Mouse (Mus musculus) heart, embryonic 14.5 days (tissue): ENCODE measurements around the gene Slbp. TPM values are rescaled to one million over a fixed set of nuclear protein-coding genes. Genes with fewer than 3 reads are reported as not detected.

Experiments
- ATAC-seq: fragments of 200-750 bp; cut with Nextera tagmentation; 2 replicates; pipeline ENCODE4 v1.8.0; 2017; ENCODE audit warnings: low read depth, moderate TSS enrichment; ENCODE audit not compliant: insufficient number of reproducible peaks, insufficient read depth, low FRiP score
- H3K27ac ChIP-seq, 2 experiments: fragments of 200-500 bp in 1 of 2; fragments of 300-500 bp in 1 of 2; sonication (generic) in 1 of 2; replicated peaks in 1 of 2; 2 replicates each; pipeline ENCODE4 v1.5.1; 2012 to 2014; ENCODE audit warnings: low read depth in 2 of 2, low read length in 2 of 2, control low read depth in 1 of 2, mild to moderate bottlenecking in 1 of 2, mixed read lengths in 1 of 2; ENCODE audit not compliant: control insufficient read depth in 1 of 2, insufficient read depth in 1 of 2
- H3K27me3 ChIP-seq: fragments of 300-500 bp; sonication (generic); 2 replicates; pipeline ENCODE4 v1.6.1; 2014; ENCODE audit warnings: mild to moderate bottlenecking, low read length, control low read depth; ENCODE audit not compliant: control insufficient read depth, insufficient read depth
- H3K36me3 ChIP-seq: fragments of 300-500 bp; sonication (generic); 2 replicates; pipeline ENCODE4 v1.6.1; 2014; ENCODE audit warnings: mild to moderate bottlenecking, control low read depth, low read length, mixed read lengths; ENCODE audit not compliant: control insufficient read depth, insufficient read depth
- H3K4me1 ChIP-seq, 2 experiments: fragments of 200-500 bp in 1 of 2; fragments of 300-500 bp in 1 of 2; sonication (generic) in 1 of 2; 2 replicates each; pipeline ENCODE4 v1.6.1; 2012 to 2014; ENCODE audit warnings: low read length in 2 of 2, control low read depth in 1 of 2, mixed read lengths in 1 of 2; ENCODE audit not compliant: control insufficient read depth in 2 of 2, insufficient read depth in 2 of 2
- H3K4me2 ChIP-seq: fragments of 300-500 bp; sonication (generic); 2 replicates; pipeline ENCODE4 v1.6.1; 2014; ENCODE audit warnings: mild to moderate bottlenecking, low read length
- H3K4me3 ChIP-seq, 2 experiments: fragments of 200-500 bp in 1 of 2; fragments of 300-500 bp in 1 of 2; sonication (generic) in 1 of 2; 2 replicates each; pipeline ENCODE4 v1.5.1; 2012 to 2014; ENCODE audit warnings: low read length in 2 of 2, mild to moderate bottlenecking in 2 of 2, control low read depth in 1 of 2, low read depth in 1 of 2, moderate library complexity in 1 of 2; ENCODE audit not compliant: control insufficient read depth in 1 of 2, insufficient read depth in 1 of 2
- H3K9ac ChIP-seq: fragments of 300-500 bp; sonication (generic); 2 replicates; pipeline ENCODE4 v1.6.1; 2014; ENCODE audit warnings: mild to moderate bottlenecking, low read length
- H3K9me3 ChIP-seq: fragments of 300-500 bp; sonication (generic); 2 replicates; pipeline ENCODE4 v1.6.1; 2016; ENCODE audit warnings: low read length, control low read depth; ENCODE audit not compliant: control insufficient read depth
- WGBS: fragments of 180-500 bp; shearing (Covaris S2); extraction: QIAGEN DNeasy Blood & Tissue Kit; methylation state at CpG from one replicate; pipeline ENCODE4 v1.1.7; 2014; 5-methylcytosine and 5-hydroxymethylcytosine counted together
- polyA plus RNA-seq: library from polyadenylated mRNA; unstranded; fragments of >200 nt; fragmentation: Nextera tagmentation; extraction: Ambion mirVana; gene quantifications from 2 replicates; pipeline ENCODE4 v1.2.1, GENCODE M21; 2014

Slbp gene
- 97.7 and 102 TPM in 2 replicates for polyA plus RNA-seq

- peak; percentile 94 for ATAC-seq
- H3K36me3 ChIP-seq, result peaks cover 63% of the 10 kb centered on the region
- peak within 1 kb of the TSS; percentile 67 to 84 for H3K4me3 ChIP-seq
- H3K4me2 ChIP-seq, result peak within 1 kb of the TSS; percentile 86
- peak within 1 kb of the TSS; percentile 94 to 98 for H3K27ac ChIP-seq
- H3K4me1 ChIP-seq, result peaks cover 7 to 40% of the 10 kb centered on the region in 2 experiments
- H3K27me3 ChIP-seq, result no peaks in the 10 kb centered on the region
- peak within 1 kb of the TSS; percentile 81 for H3K9ac ChIP-seq
- WGBS, result under 1% methylated on average over 82 of the region's 82 CpGs
- no peaks in the 10 kb centered on the region for H3K9me3 ChIP-seq
Measured at GRCm38 (mm10) chr5:33651921-33652782, at the start of gene Slbp. Gene Slbp, minus strand, starts transcription at chr5:33652574.

- Histone ChIP-seq H3K9ac (no peak overlapping the region), H3K27ac (no peak overlapping the region), H3K4me1 (peaks cover 30 to 37% of the 10 kb centered on the region in 2 experiments), H3K4me2 (no peak overlapping the region), H3K4me3 (no peak overlapping the region), H3K27me3 (peaks cover under 1% of the 10 kb centered on the region), H3K36me3 (no peaks in the 10 kb centered on the region), H3K9me3 (no peaks in the 10 kb centered on the region)
- no peak for ATAC-seq
- 79% methylated on average over 11 of the region's 11 CpGs for WGBS
Measured at GRCm38 (mm10) chr5:33701832-33702231, 49.5 kb upstream of the Slbp start.

DNA sequence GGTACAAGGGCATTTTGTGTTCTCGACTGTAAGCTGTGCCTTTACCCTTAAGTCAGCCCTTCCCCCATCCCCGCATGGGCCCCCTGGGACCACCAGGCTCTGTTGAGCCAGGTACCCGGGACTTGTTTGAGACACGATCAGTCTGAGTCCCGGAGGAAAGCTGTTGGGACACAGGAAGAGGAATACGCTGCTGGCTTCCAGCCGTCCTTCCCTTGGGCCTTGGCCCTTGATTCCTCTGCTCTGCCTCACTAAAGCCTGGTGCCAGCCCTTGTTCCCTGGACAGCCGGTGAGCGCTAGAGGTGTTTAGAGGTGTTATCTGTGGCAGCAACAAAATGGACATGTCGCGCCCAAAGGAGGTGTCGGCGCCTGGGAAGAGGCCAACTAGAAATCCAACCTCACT lies 47.6 kb upstream of the Slbp start:
- Histone ChIP-seq H3K27ac (no peak overlapping the region), H3K4me1 (peaks cover 22 to 27% of the 10 kb centered on the region in 2 experiments), H3K36me3 (no peaks in the 10 kb centered on the region), H3K27me3 (peaks cover 14% of the 10 kb centered on the region), H3K9me3 (no peaks in the 10 kb centered on the region), H3K9ac (no peak overlapping the region), H3K4me3 (no peak overlapping the region), H3K4me2 (peak overlapping the region; percentile 21; the same call in 1 of the 2 replicates)
- no peak for ATAC-seq
- 13% methylated on average over 13 of the region's 13 CpGs for WGBS

- Histone ChIP-seq H3K27ac (no peak overlapping the region), H3K36me3 (no peaks in the 10 kb centered on the region), H3K27me3 (peaks cover 18% of the 10 kb centered on the region), H3K4me2 (no peak overlapping the region), H3K9ac (no peak overlapping the region), H3K9me3 (no peaks in the 10 kb centered on the region), H3K4me3 (no peak overlapping the region), H3K4me1 (peaks cover 19 to 29% of the 10 kb centered on the region in 2 experiments)
- no peak for ATAC-seq
- 90% methylated on average over 5 of the region's 5 CpGs for WGBS
Measured at GRCm38 (mm10) chr5:33698669-33699068, 46.3 kb upstream of the Slbp start.

- H3K27ac ChIP-seq, result no peak overlapping the region
- no peak overlapping the region for H3K4me2 ChIP-seq
- H3K4me3 ChIP-seq, result no peak overlapping the region
- no peak for ATAC-seq
- no peak overlapping the region for H3K9ac ChIP-seq
- peaks cover 22 to 29% of the 10 kb centered on the region in 2 experiments for H3K4me1 ChIP-seq
- H3K9me3 ChIP-seq, result no peaks in the 10 kb centered on the region
- peaks cover 18% of the 10 kb centered on the region for H3K27me3 ChIP-seq
- no peaks in the 10 kb centered on the region for H3K36me3 ChIP-seq
- 31% methylated on average over 13 of the region's 13 CpGs for WGBS
Measured at GRCm38 (mm10) chr5:33697947-33698512, 45.7 kb upstream of the Slbp start.

DNA sequence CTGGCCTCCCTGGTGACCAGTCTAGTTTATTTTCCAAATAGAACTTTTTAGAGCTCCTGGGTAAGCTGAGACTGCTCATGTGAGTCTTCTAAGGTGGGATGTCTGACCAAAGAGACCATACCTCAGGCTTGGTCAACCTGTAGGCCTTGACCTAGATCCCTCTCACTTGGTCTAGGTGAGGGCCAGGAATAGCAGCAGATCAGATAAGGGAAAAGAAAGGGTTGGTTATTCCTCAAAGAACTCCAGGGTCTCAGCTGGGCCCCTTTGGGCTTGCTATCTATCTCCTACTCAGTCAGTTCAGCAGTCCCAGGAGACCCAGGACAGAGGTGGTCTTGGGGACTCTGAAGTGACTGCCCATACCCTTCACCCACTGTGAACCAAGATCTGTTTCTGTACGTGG lies 45.2 kb upstream of the Slbp start:
- 70% methylated on average over 1 of the region's 1 CpGs for WGBS
- H3K9ac ChIP-seq, result no peak overlapping the region
- peaks cover 27 to 32% of the 10 kb centered on the region in 2 experiments for H3K4me1 ChIP-seq
- H3K4me2 ChIP-seq, result no peak overlapping the region
- no peak for ATAC-seq
- H3K27ac ChIP-seq, result no peak overlapping the region
- no peaks in the 10 kb centered on the region for H3K36me3 ChIP-seq
- no peaks in the 10 kb centered on the region for H3K9me3 ChIP-seq
- peaks cover 18% of the 10 kb centered on the region for H3K27me3 ChIP-seq
- H3K4me3 ChIP-seq, result no peak overlapping the region

DNA sequence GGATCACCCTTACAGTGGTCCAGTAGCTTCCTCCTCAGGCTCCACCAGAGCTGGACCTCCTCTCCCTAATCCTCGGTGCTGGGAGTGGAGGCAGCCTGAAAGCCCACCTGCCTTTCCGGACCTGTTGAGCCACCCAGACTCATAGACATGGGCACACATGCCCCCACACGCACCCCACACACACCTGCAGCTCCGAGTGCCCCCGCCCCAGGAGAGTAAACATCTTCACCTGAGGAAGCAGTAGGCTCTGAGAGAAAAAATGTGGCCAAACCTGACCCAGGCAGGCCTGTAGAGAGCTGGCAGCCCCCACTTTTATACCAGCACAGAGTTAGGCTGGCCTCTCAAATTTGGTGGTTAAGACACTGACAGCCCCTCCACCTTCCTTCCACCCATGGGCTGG lies 44.1 kb upstream of the Slbp start:
- peaks cover 29 to 39% of the 10 kb centered on the region in 2 experiments for H3K4me1 ChIP-seq
- no peaks in the 10 kb centered on the region for H3K36me3 ChIP-seq
- H3K9me3 ChIP-seq, result no peaks in the 10 kb centered on the region
- 76% methylated on average over 5 of the region's 5 CpGs for WGBS
- no peak overlapping the region for H3K4me3 ChIP-seq
- no peak overlapping the region for H3K9ac ChIP-seq
- peaks cover 18% of the 10 kb centered on the region for H3K27me3 ChIP-seq
- no peak overlapping the region for H3K4me2 ChIP-seq
- H3K27ac ChIP-seq, result no peak overlapping the region
- no peak for ATAC-seq
